Mouse (Mus musculus): ENCODE measurements around the gene Slc11a2.

Gene Slc11a2

DNA sequence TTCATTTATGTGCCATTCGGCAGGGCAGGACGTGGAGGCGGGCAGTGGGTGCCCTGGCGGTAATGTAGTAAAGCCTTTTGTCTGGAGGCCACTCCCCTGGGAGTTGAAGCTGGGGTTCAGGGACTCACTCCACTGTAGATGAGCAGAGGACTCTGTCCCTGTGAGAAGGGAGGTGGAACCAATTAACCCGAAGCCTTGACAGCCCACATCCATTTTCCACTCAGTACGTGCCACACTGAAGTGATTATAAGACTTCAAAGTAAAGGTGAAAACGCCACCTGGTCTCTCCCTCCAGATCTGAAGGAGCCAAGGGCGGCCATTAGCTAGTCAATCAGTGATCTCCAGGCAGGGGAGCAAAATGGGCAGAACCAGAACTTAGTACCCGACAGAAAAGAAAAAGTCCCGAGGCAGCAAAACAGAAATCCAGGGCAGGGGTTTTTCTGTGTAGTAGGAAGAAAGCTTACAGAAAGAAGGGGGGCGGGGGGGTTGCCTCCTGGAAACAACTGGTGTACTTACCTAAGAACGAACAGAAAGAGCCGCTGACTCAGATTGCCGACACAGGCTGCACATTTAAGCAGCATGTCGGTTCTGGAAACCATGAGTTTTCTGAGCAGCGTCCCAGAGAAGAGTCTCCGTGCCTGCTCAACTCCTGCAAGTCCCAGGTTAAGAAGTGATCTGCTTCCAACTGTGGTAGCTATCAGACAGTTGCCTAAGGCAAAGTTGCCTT lies at the start of gene Slc11a2:
Gene Slc11a2 (minus strand): TSS at position 677 of the 727 bp plus-strand sequence.
- peak within 1 kb of the TSS; percentile 93 for H3K4me3 ChIP-seq (replicated peaks; ENCODE audit: low read length)
- H3K27me3 ChIP-seq (ENCODE audit: insufficient read depth, low read length) = peaks cover 29% of the 10 kb centered on the region
- peaks cover 54% of the 10 kb centered on the region for H3K4me1 ChIP-seq (replicated peaks; ENCODE audit: low read depth, low read length)
- H3K36me3 ChIP-seq (ENCODE audit: insufficient read depth, low read length) = no peaks in the 10 kb centered on the region
- TF ChIP-seq POU5F1 (IDR thresholded peaks at IDR 0.05; ENCODE audit: borderline replicate concordance, low read length) (no peak), NANOG (IDR thresholded peaks at IDR 0.05; ENCODE audit: borderline replicate concordance, low read length) (no peak)
- no peaks in the 10 kb centered on the region for H3K9me3 ChIP-seq (ENCODE audit: low read length)

DNA sequence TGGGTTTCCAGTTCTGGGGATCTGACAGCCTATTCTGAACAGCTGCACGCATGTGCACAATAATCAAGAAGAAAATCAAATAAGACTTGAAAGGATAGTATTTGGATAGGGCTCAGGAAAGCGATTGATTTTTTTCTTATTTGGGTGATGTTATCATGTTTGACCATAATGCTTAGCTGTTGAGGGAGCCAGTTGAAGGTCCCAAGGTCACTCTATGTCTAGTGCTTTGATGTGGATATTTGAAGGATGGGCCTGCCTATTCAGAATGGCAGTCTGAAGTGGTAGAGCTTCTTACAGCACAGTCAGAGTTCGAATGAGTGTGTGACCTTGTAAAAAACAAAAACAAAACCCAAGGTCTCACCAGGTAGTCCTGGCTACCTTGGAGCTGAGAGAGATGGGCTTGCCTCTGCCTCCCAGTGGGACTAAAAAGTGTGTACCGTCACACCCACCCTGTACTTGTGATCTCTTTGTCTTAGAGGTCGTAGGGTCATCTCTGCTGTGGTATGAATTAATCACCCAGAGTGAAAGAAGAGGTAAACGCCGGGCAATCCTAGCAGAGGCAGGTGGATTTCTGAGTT lies 49.1 kb upstream of the Slc11a2 start:
- peaks cover 3% of the 10 kb centered on the region; the same call in 1 of the 2 replicates for H3K36me3 ChIP-seq (ENCODE audit: insufficient read depth, low read length)
- no peak for TF ChIP-seq CTCF (conservative IDR thresholded peaks at IDR 0.05; ENCODE audit: low read length)
- peak; percentile 92 for TF ChIP-seq NANOG (IDR thresholded peaks at IDR 0.05; ENCODE audit: borderline replicate concordance, low read length)
- H3K27me3 ChIP-seq (ENCODE audit: insufficient read depth, low read length) = peaks cover 39% of the 10 kb centered on the region

DNA sequence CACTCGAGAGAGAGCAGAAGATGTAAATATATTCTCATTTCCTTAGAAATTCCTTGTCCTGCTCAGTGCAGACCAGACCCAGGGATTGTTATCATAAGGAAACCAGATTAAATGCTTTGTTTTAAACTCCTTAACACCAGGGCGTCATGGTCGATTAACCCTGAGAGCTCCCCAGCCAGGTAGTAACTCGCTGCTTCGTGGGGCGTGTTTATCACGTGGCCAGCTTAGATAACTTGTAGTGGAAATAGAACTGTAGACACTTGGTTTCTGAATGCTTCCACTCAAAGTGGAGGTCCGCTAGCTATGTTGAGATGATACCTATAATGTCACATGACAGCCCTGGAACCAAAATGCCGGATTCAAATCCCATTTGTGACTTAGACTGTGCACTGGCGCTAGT lies 45.2 kb upstream of the Slc11a2 start:
- H3K4me1 ChIP-seq (replicated peaks; ENCODE audit: low read depth, low read length) = peaks cover 63% of the 10 kb centered on the region
- no peaks in the 10 kb centered on the region for H3K36me3 ChIP-seq (ENCODE audit: insufficient read depth, low read length)
- TF ChIP-seq NANOG (IDR thresholded peaks at IDR 0.05; ENCODE audit: borderline replicate concordance, low read length) (no peak), POU5F1 (IDR thresholded peaks at IDR 0.05; ENCODE audit: borderline replicate concordance, low read length) (no peak), CTCF (conservative IDR thresholded peaks at IDR 0.05; ENCODE audit: low read length) (no peak)

More for the DNA sequence above, 49.1 kb upstream of the Slc11a2 start:
- Histone ChIP-seq H3K4me3 (replicated peaks; ENCODE audit: low read length) (no peak overlapping the region), H3K4me1 (replicated peaks; ENCODE audit: low read depth, low read length) (peaks cover 88% of the 10 kb centered on the region), H3K9me3 (ENCODE audit: low read length) (no peaks in the 10 kb centered on the region)

DNA sequence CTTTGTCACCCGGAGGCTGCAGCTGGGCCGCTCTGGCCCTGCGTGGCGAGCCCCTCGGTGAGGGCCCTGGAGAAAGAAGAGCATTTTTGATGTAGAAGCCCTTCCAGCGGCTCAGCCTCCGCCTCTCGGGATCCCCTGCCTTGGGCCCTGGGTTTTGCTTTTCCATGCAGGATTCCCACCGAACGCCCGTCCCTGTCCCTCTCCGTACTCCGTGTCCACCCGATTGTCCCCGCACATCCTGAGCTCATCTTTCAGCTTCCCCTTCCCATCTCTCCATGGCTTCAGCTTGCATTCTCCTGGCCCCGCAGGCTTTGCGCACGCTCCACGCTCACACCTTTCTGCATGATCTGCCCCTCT lies 44.3 kb upstream of the Slc11a2 start:
- Histone ChIP-seq H3K27me3 (ENCODE audit: insufficient read depth, low read length) (peaks cover 20% of the 10 kb centered on the region), H3K36me3 (ENCODE audit: insufficient read depth, low read length) (no peaks in the 10 kb centered on the region), H3K4me3 (replicated peaks; ENCODE audit: low read length) (peak overlapping the region; percentile 85), H3K9me3 (ENCODE audit: low read length) (no peaks in the 10 kb centered on the region), H3K4me1 (replicated peaks; ENCODE audit: low read depth, low read length) (peaks cover 56% of the 10 kb centered on the region)
- no peak for TF ChIP-seq CTCF (conservative IDR thresholded peaks at IDR 0.05; ENCODE audit: low read length)
- no peak for TF ChIP-seq POU5F1 (IDR thresholded peaks at IDR 0.05; ENCODE audit: borderline replicate concordance, low read length)
- TF ChIP-seq NANOG (IDR thresholded peaks at IDR 0.05; ENCODE audit: borderline replicate concordance, low read length) = no peak

More for the DNA sequence above, 45.2 kb upstream of the Slc11a2 start:
- Histone ChIP-seq H3K27me3 (ENCODE audit: insufficient read depth, low read length) (peaks cover 20% of the 10 kb centered on the region), H3K9me3 (ENCODE audit: low read length) (no peaks in the 10 kb centered on the region), H3K4me3 (replicated peaks; ENCODE audit: low read length) (peak overlapping the region; percentile 85; the same call in 1 of the 2 replicates)

DNA sequence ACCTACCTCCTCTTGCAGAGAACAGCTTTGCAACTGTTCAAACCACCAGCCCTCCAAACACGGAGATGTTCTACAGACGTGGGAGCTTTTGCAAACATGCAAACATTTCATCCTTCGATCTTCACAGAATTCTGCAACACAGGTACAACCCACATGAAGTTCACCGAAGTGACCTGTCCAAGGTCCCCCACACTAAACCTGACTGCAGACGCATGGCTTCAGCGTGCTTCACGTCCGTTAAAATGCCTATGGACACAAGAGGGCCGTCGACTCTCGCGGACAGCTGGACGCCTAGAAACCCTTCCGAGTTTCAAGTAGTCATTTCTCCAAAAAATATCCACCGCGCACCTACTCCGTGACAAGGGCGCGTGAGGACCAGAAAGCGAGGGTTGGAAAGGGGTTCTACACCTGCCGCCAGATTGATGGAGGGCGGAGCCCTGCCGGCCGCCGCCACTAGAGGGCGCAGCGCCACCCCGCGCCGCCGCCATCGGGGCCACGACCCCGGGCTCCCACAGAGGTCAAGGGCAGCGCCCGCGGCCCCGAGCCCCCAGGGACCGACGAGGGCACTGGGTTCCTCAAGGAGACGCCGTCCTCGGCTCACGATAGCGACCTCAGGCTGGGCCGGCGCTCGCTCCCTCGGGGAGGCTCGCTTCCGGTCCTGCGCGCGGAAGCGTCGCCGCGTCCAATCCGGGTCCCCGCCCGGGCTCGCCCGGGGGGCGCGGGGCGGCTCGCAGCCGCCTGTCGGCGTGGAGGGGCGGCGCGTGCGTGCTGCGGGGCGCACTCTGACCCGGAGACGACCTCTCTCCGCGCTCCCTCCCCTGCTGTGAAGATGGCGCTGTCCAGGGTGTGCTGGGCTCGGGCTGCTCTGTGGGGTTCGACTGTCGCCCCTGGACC lies 43.7 kb upstream of the Slc11a2 start, which contains the start of gene Letmd1:
Gene Letmd1 (plus strand): TSS at position 729 of the 894 bp plus-strand sequence.
- peak within 1 kb of the TSS; percentile 85 for H3K4me3 ChIP-seq (replicated peaks; ENCODE audit: low read length)
- peaks cover 20% of the 10 kb centered on the region for H3K27me3 ChIP-seq (ENCODE audit: insufficient read depth, low read length)
- H3K36me3 ChIP-seq (ENCODE audit: insufficient read depth, low read length) = no peaks in the 10 kb centered on the region
- peaks cover 52% of the 10 kb centered on the region for H3K4me1 ChIP-seq (replicated peaks; ENCODE audit: low read depth, low read length)
- no peaks in the 10 kb centered on the region for H3K9me3 ChIP-seq (ENCODE audit: low read length)
- TF ChIP-seq CTCF (conservative IDR thresholded peaks at IDR 0.05; ENCODE audit: low read length) (peak; percentile 21; the same call in 1 of the 2 replicates), NANOG (IDR thresholded peaks at IDR 0.05; ENCODE audit: borderline replicate concordance, low read length) (no peak)

DNA sequence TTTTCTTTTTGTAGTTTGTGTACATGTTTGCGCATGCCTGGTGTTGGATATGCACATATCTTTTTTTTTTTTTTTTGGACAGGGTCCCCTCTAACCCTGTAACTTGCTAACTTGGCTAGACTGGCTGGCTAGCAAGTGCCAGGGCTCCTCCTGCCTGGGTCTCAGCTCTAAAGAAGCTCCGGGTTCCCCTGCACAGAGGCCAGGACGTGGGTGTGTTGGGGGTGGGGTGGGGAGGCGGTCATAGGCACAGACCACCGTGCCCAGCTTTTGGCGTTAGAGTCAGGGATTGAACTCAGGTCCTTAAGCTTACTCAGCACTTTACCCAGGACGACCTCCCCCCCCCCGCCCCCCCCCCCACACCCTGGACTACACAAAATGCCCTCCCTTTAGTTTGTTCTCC lies 42.9 kb upstream of the Slc11a2 start:
- Histone ChIP-seq H3K4me1 (replicated peaks; ENCODE audit: low read depth, low read length) (peaks cover 47% of the 10 kb centered on the region), H3K9me3 (ENCODE audit: low read length) (no peaks in the 10 kb centered on the region), H3K4me3 (replicated peaks; ENCODE audit: low read length) (peak overlapping the region; percentile 85; the same call in 1 of the 2 replicates), H3K27me3 (ENCODE audit: insufficient read depth, low read length) (peaks cover 20% of the 10 kb centered on the region), H3K36me3 (ENCODE audit: insufficient read depth, low read length) (no peaks in the 10 kb centered on the region)
- TF ChIP-seq CTCF (conservative IDR thresholded peaks at IDR 0.05; ENCODE audit: low read length) (no peak), POU5F1 (IDR thresholded peaks at IDR 0.05; ENCODE audit: borderline replicate concordance, low read length) (no peak), NANOG (IDR thresholded peaks at IDR 0.05; ENCODE audit: borderline replicate concordance, low read length) (no peak)

DNA sequence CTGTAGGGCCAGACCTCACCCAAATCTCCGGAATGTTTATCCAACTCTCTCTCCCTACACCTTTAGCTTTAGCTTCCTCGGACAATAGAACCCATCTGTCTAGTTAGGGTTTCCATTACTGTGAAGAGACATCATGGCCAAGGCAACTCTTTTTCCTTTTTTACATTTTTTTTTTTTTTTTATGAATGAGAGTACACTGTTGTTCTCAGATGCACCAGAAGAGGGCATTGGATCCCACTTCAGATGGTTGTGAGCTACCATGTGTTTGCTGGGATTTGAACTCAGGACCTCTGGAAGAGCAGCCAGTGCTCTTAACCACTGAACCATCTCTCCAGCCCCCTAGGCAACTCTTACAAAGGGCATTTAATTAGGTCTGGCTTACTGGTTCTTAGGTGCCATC lies 40.6 kb upstream of the Slc11a2 start:
- H3K9me3 ChIP-seq (ENCODE audit: low read length) = no peaks in the 10 kb centered on the region
- no peak for TF ChIP-seq POU5F1 (IDR thresholded peaks at IDR 0.05; ENCODE audit: borderline replicate concordance, low read length)
- TF ChIP-seq NANOG (IDR thresholded peaks at IDR 0.05; ENCODE audit: borderline replicate concordance, low read length) = no peak
- no peak for TF ChIP-seq CTCF (conservative IDR thresholded peaks at IDR 0.05; ENCODE audit: low read length)
- H3K36me3 ChIP-seq (ENCODE audit: insufficient read depth, low read length) = no peaks in the 10 kb centered on the region
- peaks cover 42% of the 10 kb centered on the region for H3K4me1 ChIP-seq (replicated peaks; ENCODE audit: low read depth, low read length)
- no peak overlapping the region for H3K4me3 ChIP-seq (replicated peaks; ENCODE audit: low read length)
- H3K27me3 ChIP-seq (ENCODE audit: insufficient read depth, low read length) = peaks cover 15% of the 10 kb centered on the region

DNA sequence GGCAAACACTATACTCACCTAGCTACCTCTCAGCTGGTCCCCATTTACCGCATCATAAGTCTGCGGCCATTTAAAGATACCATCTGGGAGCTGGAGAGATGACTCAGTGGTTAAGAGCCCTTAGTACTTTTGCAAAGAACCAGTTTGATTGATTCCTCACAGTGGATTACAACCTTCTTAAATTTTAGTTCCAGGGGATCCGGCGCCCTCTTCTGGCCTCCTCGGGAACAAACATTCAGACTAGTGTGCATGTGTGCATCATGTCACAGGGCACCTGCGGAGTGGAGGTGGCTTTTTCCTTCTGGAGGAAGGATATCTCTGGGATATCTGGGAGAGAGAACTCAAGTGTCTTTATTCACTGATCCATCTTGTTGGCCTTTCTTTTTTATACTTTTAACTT lies 38.8 kb upstream of the Slc11a2 start:
- no peak overlapping the region for H3K4me3 ChIP-seq (replicated peaks; ENCODE audit: low read length)
- no peaks in the 10 kb centered on the region for H3K9me3 ChIP-seq (ENCODE audit: low read length)
- H3K36me3 ChIP-seq (ENCODE audit: insufficient read depth, low read length) = no peaks in the 10 kb centered on the region
- TF ChIP-seq CTCF (conservative IDR thresholded peaks at IDR 0.05; ENCODE audit: low read length) (peak; percentile 76), NANOG (IDR thresholded peaks at IDR 0.05; ENCODE audit: borderline replicate concordance, low read length) (no peak)
- peaks cover 10% of the 10 kb centered on the region for H3K27me3 ChIP-seq (ENCODE audit: insufficient read depth, low read length)
- H3K4me1 ChIP-seq (replicated peaks; ENCODE audit: low read depth, low read length) = peaks cover 33% of the 10 kb centered on the region

Data from E14TG2a.4 (cell line).